Mouse (Mus musculus) intestine, embryonic 14.5 days (tissue): Measurements from ENCODE around the gene Mrps18c. TPM values are rescaled to one million over a fixed set of nuclear protein-coding genes. Genes with fewer than 3 reads are reported as not detected.

Source experiments
- ATAC-seq: fragments of 200-750 bp; cut with Nextera tagmentation; replicated peaks from 2 replicates; pipeline ENCODE4 v1.8.0; 2017; ENCODE audit warnings: low read depth, moderate number of reproducible peaks, moderate TSS enrichment, moderate library complexity; ENCODE audit not compliant: low FRiP score, low TSS enrichment
- DNase-seq: peaks from one replicate; pipeline ENCODE4 v3.0.0-alpha.2; 2018; ENCODE audit warnings: low spot score
- H3K27ac ChIP-seq: fragments of 300-500 bp; sonication (generic); 2 replicates; pipeline ENCODE4 v1.5.1; 2014; ENCODE audit warnings: low read depth, mild to moderate bottlenecking, control low read depth
- H3K27me3 ChIP-seq: fragments of 300-500 bp; sonication (generic); replicated peaks from 2 replicates; pipeline ENCODE4 v1.6.1; 2014; ENCODE audit warnings: low read length, control low read depth; ENCODE audit not compliant: control insufficient read depth, insufficient read depth
- H3K36me3 ChIP-seq: fragments of 300-500 bp; sonication (generic); 2 replicates; pipeline ENCODE4 v1.6.1; 2014; ENCODE audit warnings: low read length, control low read depth; ENCODE audit not compliant: control insufficient read depth, insufficient read depth
- H3K4me1 ChIP-seq: fragments of 300-500 bp; sonication (generic); replicated peaks from 2 replicates; pipeline ENCODE4 v1.6.1; 2014; ENCODE audit warnings: low read length, control low read depth, mixed read lengths; ENCODE audit not compliant: control insufficient read depth, insufficient read depth
- H3K4me2 ChIP-seq: fragments of 300-500 bp; sonication (generic); 2 replicates; pipeline ENCODE4 v1.6.1; 2014; ENCODE audit warnings: low read length
- H3K4me3 ChIP-seq: fragments of 300-500 bp; sonication (generic); 2 replicates; pipeline ENCODE4 v1.5.1; 2014; ENCODE audit warnings: low read depth, low read length, control low read depth, mixed read lengths
- H3K9ac ChIP-seq: fragments of 300-500 bp; sonication (generic); 2 replicates; pipeline ENCODE4 v1.6.1; 2014; ENCODE audit warnings: mild to moderate bottlenecking, low read length
- H3K9me3 ChIP-seq: fragments of 300-500 bp; sonication (generic); 2 replicates; pipeline ENCODE4 v1.6.1; 2016; ENCODE audit warnings: low read length, control low read depth; ENCODE audit not compliant: control insufficient read depth
- WGBS: fragments of 180-500 bp; shearing (Covaris S2); extraction: QIAGEN DNeasy Blood & Tissue Kit; methylation state at CpG from one replicate; pipeline ENCODE4 v1.1.7; 2014; 5-methylcytosine and 5-hydroxymethylcytosine counted together
- polyA plus RNA-seq: library from polyadenylated mRNA; unstranded; fragments of >200 nt; fragmentation: Nextera tagmentation; extraction: Ambion mirVana; gene quantifications from 2 replicates; pipeline ENCODE4 v1.2.1, GENCODE M21; 2014

Mrps18c gene
- polyA plus RNA-seq, 1 experiment from 2014 or later = 179 TPM

DNA sequence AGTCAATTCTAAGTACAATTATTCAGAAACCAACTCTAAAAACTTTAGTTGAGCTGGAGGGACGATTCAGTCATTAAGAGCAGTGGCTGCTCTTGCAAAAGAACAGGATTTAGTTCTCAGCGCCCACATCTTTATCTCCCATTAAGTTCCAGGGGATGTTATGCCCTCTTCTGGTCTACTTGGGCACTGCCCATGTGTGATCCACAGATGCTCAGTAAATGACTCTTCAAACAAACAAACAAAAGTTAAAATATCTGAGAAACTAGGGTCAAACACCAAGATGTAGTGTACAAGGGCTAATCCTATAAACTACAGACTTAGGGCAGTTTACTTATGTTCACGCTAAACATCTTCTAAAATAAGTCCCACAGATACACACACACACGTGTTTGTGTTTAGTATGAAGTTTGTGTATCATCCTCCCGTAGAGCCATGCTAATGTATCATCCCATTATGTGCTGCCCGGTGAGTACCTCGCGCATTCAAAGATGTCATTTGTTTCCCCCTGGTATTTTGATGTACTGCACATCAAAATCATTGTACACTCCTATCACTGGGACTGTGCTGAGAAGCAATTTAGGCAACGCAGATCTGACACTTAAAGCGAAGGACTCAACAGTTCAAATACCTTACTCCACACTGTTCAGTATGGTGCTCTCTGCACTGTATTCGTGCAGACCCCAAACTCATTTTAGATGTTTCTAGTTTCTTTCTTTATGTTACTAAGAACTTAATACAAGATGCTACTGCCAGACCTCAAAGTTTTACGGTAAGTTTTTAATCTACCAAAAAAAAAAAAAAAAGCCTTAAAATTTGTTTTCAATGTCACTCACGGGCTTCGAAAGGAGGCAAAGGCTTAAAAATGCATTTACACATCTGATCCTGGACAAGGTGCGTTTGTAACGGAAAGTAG, 21.4 kb downstream of the Mrps18c start:
- DNase-seq = no peak
- peak overlapping the region; percentile 94 for H3K4me2 ChIP-seq
- H3K4me3 ChIP-seq = peak overlapping the region; percentile 87
- peak overlapping the region; percentile 98 for H3K9ac ChIP-seq
- H3K27ac ChIP-seq = peak overlapping the region; percentile 84; the same call in 1 of the 2 replicates
- whole genome bisulfite sequencing = 28% methylated on average over 16 of the region's 16 CpGs
- no peaks in the 10 kb centered on the region for H3K27me3 ChIP-seq
- H3K36me3 ChIP-seq = peaks cover 11% of the 10 kb centered on the region
- no peak for ATAC-seq
- H3K9me3 ChIP-seq = no peaks in the 10 kb centered on the region
- 0 out of 2 replicates have a peak, but pooled peaks cover 5% of the 10 kb centered on the region for H3K4me1 ChIP-seq

DNA sequence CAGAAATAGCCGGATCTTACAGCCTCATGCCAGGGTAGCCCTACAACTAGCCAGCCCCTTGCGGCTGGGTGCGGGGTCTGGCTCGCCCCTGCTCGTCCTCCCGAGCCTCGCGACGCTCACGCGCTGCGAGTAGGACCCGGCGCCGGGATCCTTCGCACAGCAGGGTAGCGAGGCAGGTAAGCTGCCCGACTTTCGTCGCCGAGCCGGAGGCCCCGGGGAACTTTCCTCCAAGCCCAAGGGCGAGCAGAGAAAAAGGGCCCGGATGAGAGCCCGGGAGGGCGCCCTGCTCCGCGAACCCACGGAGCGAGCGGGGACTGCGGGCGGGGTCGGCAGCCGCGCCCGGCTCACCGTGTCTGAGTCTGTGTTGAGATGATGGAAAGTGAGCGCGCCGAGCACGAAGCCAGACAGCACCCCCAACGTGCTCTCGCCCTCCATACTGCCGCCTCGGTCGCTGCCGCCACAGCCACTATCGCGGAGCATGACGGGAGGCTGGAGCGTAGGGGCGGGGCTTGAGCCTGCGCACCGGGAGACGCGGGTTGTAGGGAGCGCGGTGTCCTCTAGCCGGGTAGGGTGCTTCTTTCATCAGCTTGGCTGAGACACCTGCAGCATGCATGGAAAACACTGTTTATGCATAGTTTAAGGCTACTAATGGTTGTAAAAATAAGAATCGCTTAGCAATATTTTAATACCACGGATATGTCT, 22.2 kb downstream of the Mrps18c start, which contains the start of gene Abraxas1:
TSS of gene Abraxas1 (minus strand) at position 483 of the 702 bp plus-strand sequence.
- peak; percentile 96 for ATAC-seq
- under 1% methylated on average over 63 of the region's 63 CpGs for WGBS
- peak within 1 kb of the TSS; percentile 94 for H3K4me2 ChIP-seq
- H3K4me3 ChIP-seq = peak within 1 kb of the TSS; percentile 87
- peaks cover 6% of the 10 kb centered on the region for H3K36me3 ChIP-seq
- H3K9ac ChIP-seq = peak within 1 kb of the TSS; percentile 98
- H3K27ac ChIP-seq = peak within 1 kb of the TSS; percentile 84
- peak; percentile 90 for DNase-seq
- H3K27me3 ChIP-seq = no peaks in the 10 kb centered on the region
- H3K4me1 ChIP-seq = 0 out of 2 replicates have a peak, but pooled peaks cover 5% of the 10 kb centered on the region
- H3K9me3 ChIP-seq = no peaks in the 10 kb centered on the region

DNA sequence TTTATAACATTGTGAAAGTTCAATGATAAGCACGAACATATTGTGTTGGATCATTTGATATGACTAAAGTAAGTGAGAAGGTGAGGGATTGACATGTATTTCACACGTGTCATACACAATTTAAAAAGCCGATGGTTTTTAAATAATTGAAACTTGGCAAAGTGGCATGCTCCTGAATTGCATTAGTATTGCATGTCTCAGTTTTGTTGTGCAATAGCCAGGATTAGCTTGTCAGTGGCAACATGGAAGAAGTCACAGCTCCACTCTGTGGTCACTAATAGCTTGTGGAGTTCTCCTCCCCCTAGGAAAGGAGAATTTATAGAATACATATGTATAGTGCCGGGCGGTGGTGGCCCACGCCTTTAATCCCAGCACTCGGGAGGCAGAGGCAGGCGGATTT, 22.9 kb downstream of the Mrps18c start:
- 79% methylated on average over 8 of the region's 8 CpGs for WGBS
- H3K9ac ChIP-seq = no peak overlapping the region
- DNase-seq = no peak
- no peak overlapping the region for H3K27ac ChIP-seq
- ATAC-seq = no peak
- peak overlapping the region; percentile 94 for H3K4me2 ChIP-seq
- H3K4me3 ChIP-seq = peak overlapping the region; percentile 87
- no peaks in the 10 kb centered on the region for H3K27me3 ChIP-seq
- 0 out of 2 replicates have a peak, but pooled peaks cover 5% of the 10 kb centered on the region for H3K4me1 ChIP-seq
- peaks cover 3% of the 10 kb centered on the region; the same call in 1 of the 2 replicates for H3K36me3 ChIP-seq
- H3K9me3 ChIP-seq = no peaks in the 10 kb centered on the region

DNA sequence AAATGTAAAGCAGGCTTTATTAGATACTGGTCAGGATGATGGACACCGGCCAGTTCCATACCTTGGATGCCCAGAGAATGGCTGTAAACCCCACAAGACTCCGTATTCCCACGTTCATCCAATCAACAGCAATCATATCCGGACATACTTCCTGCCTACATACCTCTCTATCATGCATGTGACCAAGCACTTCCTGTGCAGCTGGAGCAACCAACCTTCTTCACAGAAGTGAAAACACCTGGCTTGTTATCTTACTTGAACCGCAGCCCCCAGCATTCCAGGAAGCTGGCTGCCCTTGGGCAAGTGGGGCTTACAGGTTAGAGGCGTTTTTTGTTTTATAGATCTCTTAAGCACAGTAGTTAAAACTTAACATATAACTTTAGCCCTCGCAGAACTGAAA, 24.4 kb downstream of the Mrps18c start:
- H3K4me1 ChIP-seq = 0 out of 2 replicates have a peak, but pooled peaks cover 5% of the 10 kb centered on the region
- DNase-seq = no peak
- no peak overlapping the region for H3K4me3 ChIP-seq
- WGBS = 87% methylated on average over 7 of the region's 7 CpGs
- H3K27me3 ChIP-seq = no peaks in the 10 kb centered on the region
- no peaks in the 10 kb centered on the region for H3K9me3 ChIP-seq
- H3K36me3 ChIP-seq = no peaks in the 10 kb centered on the region
- ATAC-seq = no peak
- no peak overlapping the region for H3K27ac ChIP-seq
- H3K4me2 ChIP-seq = no peak overlapping the region
- H3K9ac ChIP-seq = no peak overlapping the region

DNA sequence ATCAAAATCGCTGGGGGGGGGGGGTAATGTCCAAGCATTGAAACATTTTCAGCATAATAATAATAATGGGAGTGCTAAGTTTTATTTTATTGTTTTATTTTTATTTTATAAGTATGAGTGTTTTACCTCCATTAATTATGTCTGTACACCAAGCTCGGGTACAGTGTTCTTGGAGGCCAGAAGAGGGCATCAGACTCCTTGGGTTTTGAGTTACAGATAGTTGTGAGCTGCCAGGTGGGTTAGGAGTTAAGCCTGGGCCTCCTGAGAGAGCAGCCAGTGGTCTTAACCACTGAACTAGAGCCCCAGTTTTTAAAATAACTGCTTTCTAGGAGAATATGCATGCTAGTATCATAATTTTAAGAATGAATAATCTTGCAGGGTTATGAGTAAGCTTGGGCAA, 27.5 kb downstream of the Mrps18c start:
- Histone ChIP-seq H3K36me3 (no peaks in the 10 kb centered on the region), H3K4me1 (no peaks in the 10 kb centered on the region), H3K4me3 (no peak overlapping the region), H3K4me2 (no peak overlapping the region), H3K27ac (no peak overlapping the region), H3K9ac (no peak overlapping the region), H3K27me3 (no peaks in the 10 kb centered on the region), H3K9me3 (no peaks in the 10 kb centered on the region)
- WGBS = 22% methylated on average over 2 of the region's 2 CpGs
- no peak for DNase-seq
- no peak for ATAC-seq

DNA sequence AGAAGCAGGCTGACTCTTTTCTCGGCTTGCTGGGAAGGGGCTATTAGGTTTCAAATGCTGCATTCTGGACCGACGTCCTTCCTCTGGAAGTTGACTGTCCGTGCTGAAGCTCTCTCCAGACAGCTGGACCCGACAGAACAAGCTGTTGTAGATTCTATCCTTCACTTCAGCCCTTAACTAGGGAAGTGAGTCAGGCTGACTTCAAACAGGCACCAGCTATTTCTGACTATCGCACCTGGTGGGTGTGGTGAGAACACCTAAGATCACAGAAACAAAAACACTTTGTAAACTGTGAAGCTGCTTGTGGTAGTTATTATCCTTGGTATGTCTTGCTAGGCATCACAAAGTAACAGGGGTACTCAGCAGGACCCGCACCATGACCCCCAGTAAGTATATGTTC, 28.1 kb downstream of the Mrps18c start:
- Histone ChIP-seq H3K4me3 (no peak overlapping the region), H3K9me3 (no peaks in the 10 kb centered on the region), H3K27ac (no peak overlapping the region), H3K4me1 (no peaks in the 10 kb centered on the region), H3K27me3 (no peaks in the 10 kb centered on the region), H3K9ac (no peak overlapping the region), H3K36me3 (no peaks in the 10 kb centered on the region), H3K4me2 (no peak overlapping the region)
- 67% methylated on average over 7 of the region's 7 CpGs for WGBS
- no peak for ATAC-seq
- DNase-seq = no peak

DNA sequence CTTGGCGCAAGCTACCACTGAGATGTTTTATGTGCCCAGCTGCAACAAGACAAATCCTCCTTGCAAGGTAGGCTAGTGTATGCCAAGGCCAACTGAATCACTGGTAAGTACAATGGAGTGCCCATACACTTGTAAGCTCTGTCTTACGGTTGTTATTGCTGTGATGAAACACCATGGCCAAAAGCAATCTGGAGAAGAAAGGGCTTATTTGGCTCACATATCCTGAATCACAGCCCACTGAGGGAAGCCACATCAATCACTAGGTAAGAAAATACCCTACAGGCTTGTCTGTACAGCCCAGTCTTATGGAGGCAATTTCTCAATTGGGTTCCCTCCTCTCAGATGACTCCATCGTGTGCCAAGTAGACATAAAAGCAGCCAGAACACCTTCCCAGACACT, 30.3 kb downstream of the Mrps18c start:
- Histone ChIP-seq H3K9me3 (no peaks in the 10 kb centered on the region), H3K36me3 (no peaks in the 10 kb centered on the region), H3K27ac (no peak overlapping the region), H3K27me3 (no peaks in the 10 kb centered on the region), H3K4me3 (no peak overlapping the region), H3K4me1 (no peaks in the 10 kb centered on the region), H3K9ac (no peak overlapping the region), H3K4me2 (no peak overlapping the region)
- ATAC-seq (no peak), DNase-seq (no peak)
- 80% methylated on average over 3 of the region's 3 CpGs for WGBS

DNA sequence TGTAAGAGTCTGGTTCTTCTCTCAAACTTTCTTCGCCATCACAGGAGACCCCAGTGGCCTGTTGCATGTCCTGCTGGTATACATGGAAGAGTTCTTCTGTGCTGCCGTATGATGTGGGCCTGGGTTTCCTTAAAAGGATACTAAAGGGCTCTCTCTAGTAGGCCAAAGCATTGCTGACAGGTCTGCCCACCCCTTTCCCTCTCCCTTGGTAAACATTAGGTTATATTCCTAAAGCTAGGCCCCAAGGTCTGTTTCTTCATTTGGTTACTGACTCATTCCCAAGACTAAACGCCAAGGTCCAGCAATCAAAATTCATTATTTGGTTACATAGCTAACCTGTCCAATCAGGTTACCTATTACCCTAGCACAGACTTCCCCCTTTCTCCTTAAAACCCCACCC, 34.3 kb downstream of the Mrps18c start:
- no peak for DNase-seq
- no peak overlapping the region for H3K9ac ChIP-seq
- no peaks in the 10 kb centered on the region for H3K27me3 ChIP-seq
- H3K27ac ChIP-seq = no peak overlapping the region
- H3K4me1 ChIP-seq = peaks cover 5% of the 10 kb centered on the region; the same call in 1 of the 2 replicates
- H3K36me3 ChIP-seq = no peaks in the 10 kb centered on the region
- ATAC-seq = no peak
- H3K9me3 ChIP-seq = no peaks in the 10 kb centered on the region
- no peak overlapping the region for H3K4me3 ChIP-seq
- no peak overlapping the region for H3K4me2 ChIP-seq
- 65% methylated on average over 3 of the region's 3 CpGs for WGBS
